Comparison of ENCODE assay signal across 16 mouse cellular contexts in the genomic region with DNA sequence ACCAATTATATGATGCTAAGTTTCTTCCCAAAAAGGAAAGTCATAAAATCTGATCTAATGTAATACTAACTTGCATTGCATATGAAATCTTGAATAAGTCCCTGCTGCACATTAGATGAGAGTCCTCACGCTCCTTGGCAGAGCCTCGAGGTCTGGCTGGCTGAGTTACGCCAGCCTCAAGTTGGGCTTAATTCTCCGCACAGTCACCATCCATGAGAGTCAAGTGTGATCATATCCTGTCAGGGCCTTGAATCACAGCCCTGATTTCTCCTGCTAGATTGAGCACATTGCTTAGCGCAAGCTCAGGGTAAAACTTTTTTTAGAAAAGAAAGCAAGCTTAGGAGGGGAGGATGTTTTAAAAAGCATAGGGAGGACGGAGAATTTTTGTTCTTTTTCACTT.
DNase-seq lines count a peak whose midpoint lies in the region; ATAC-seq and TF ChIP-seq lines count a peak whose summit lies in the region.
"Had no signal": no experiment of that assay in that cellular context is flagged by ENCODE, and none has a peak within 500 bp of the region (broad histone marks: within the 10 kb centered on the region; RNA-seq: fewer than 3 reads in every experiment).

No protein-coding gene starts in this region.

- 60% methylated on average over 6 of the region's 6 CpGs for WGBS in embryonic facial prominence, embryonic 14.5 days
- 80% methylated on average over 6 of the region's 6 CpGs for whole genome bisulfite sequencing in embryonic facial prominence, embryonic 10.5 days
- 51% methylated on average over 6 of the region's 6 CpGs for WGBS in hindbrain, postnatal 0 days
- 83% methylated on average over 6 of the region's 6 CpGs for WGBS in hindbrain, embryonic 11.5 days
- WGBS in limb, embryonic 15.5 days = 39% methylated on average over 6 of the region's 6 CpGs

- no peak for ATAC-seq in embryonic facial prominence, embryonic 14.5 days (ENCODE audit: low read depth)
- no peak for ATAC-seq in hindbrain, postnatal 0 days
- no peak for ATAC-seq in hindbrain, embryonic 11.5 days (ENCODE audit: low FRiP score)
- 0 out of 2 replicates have a peak, but pooled peaks have one; percentile 48 for ATAC-seq in limb, embryonic 15.5 days (ENCODE audit: insufficient number of reproducible peaks, low FRiP score, low TSS enrichment, low read depth)
- ATAC-seq: inflammation-experienced regulatory T-cells, adult 6 months had no signal

- H3K27ac ChIP-seq in embryonic facial prominence, embryonic 14.5 days (replicated peaks; ENCODE audit: low read depth, low read length) = no peak overlapping the region
- H3K27ac ChIP-seq in embryonic facial prominence, embryonic 10.5 days (replicated peaks) = no peak overlapping the region
- H3K27ac ChIP-seq in hindbrain, postnatal 0 days = no peak overlapping the region
- H3K27ac ChIP-seq in hindbrain, embryonic 11.5 days (ENCODE audit: low read depth, low read length) = no peak overlapping the region
- peak overlapping the region; percentile 14; the same call in 1 of the 2 replicates for H3K27ac ChIP-seq in limb, embryonic 15.5 days
- H3K27ac ChIP-seq: heart, embryonic 13.5 days had no signal

- no peaks in the 10 kb centered on the region for H3K36me3 ChIP-seq in embryonic facial prominence, embryonic 14.5 days (ENCODE audit: control insufficient read depth, insufficient read depth, low read length)
- H3K36me3 ChIP-seq in embryonic facial prominence, embryonic 10.5 days (replicated peaks) = no peaks in the 10 kb centered on the region
- no peaks in the 10 kb centered on the region for H3K36me3 ChIP-seq in hindbrain, postnatal 0 days (ENCODE audit: insufficient read depth, low read length)
- no peaks in the 10 kb centered on the region for H3K36me3 ChIP-seq in hindbrain, embryonic 11.5 days (ENCODE audit: control insufficient read depth, insufficient read depth, low read length)
- no peaks in the 10 kb centered on the region for H3K36me3 ChIP-seq in limb, embryonic 15.5 days
- H3K36me3 ChIP-seq: heart, embryonic 13.5 days had no signal

- H3K4me2 ChIP-seq in embryonic facial prominence, embryonic 14.5 days (ENCODE audit: low read depth, low read length) = no peak overlapping the region
- no peak overlapping the region for H3K4me2 ChIP-seq in hindbrain, postnatal 0 days (ENCODE audit: low read depth, low read length)
- no peak overlapping the region for H3K4me2 ChIP-seq in hindbrain, embryonic 11.5 days (replicated peaks; ENCODE audit: low read depth, low read length)
- H3K4me2 ChIP-seq in limb, embryonic 15.5 days = no peak overlapping the region
- H3K4me2 ChIP-seq: heart, embryonic 13.5 days; liver, embryonic 11.5 days had no signal

- TF ChIP-seq CTCF in hindbrain, postnatal 0 days (IDR thresholded peaks at IDR 0.05; ENCODE audit: low read depth) = no peak

- peak; percentile 41 for DNase-seq in embryonic facial prominence, embryonic 14.5 days (ENCODE audit: low spot score)
- DNase-seq in embryonic facial prominence, embryonic 10.5 days (ENCODE audit: low spot score) = no peak
- peak; percentile 48 for DNase-seq in hindbrain, postnatal 0 days (ENCODE audit: low spot score)
- no peak for DNase-seq in hindbrain, embryonic 11.5 days (ENCODE audit: low spot score)
- peak; percentile 12 for DNase-seq in NIH3T3 (ENCODE audit: low read depth)
- DNase-seq in adrenal gland, adult 2 months = no peak
- DNase-seq: adrenal gland, postnatal 14 days; heart, postnatal 4 days; kidney, postnatal 4 days; lung, adult 2 months; thymus, postnatal 4 days had no signal

- no peaks in the 10 kb centered on the region for H3K27me3 ChIP-seq in embryonic facial prominence, embryonic 14.5 days (replicated peaks; ENCODE audit: control insufficient read depth, insufficient read depth, low read length)
- peaks cover 22% of the 10 kb centered on the region for H3K27me3 ChIP-seq in embryonic facial prominence, embryonic 10.5 days (replicated peaks; ENCODE audit: low read depth, poor library complexity, severe bottlenecking)
- H3K27me3 ChIP-seq in hindbrain, postnatal 0 days (ENCODE audit: insufficient read depth, low read length) = no peaks in the 10 kb centered on the region
- no peaks in the 10 kb centered on the region for H3K27me3 ChIP-seq in hindbrain, embryonic 11.5 days (ENCODE audit: control insufficient read depth, insufficient read depth, low read length)
- no peaks in the 10 kb centered on the region for H3K27me3 ChIP-seq in limb, embryonic 15.5 days
- H3K27me3 ChIP-seq: heart, embryonic 13.5 days had no signal

- no peaks in the 10 kb centered on the region for H3K9me3 ChIP-seq in embryonic facial prominence, embryonic 14.5 days (ENCODE audit: control insufficient read depth, low read length)
- H3K9me3 ChIP-seq in embryonic facial prominence, embryonic 10.5 days = no peaks in the 10 kb centered on the region
- no peaks in the 10 kb centered on the region for H3K9me3 ChIP-seq in hindbrain, postnatal 0 days (ENCODE audit: low read length)
- H3K9me3 ChIP-seq in hindbrain, embryonic 11.5 days (ENCODE audit: control insufficient read depth, low read length) = no peaks in the 10 kb centered on the region
- H3K9me3 ChIP-seq in limb, embryonic 15.5 days = no peaks in the 10 kb centered on the region
- H3K9me3 ChIP-seq: heart, embryonic 13.5 days had no signal

- H3K4me1 ChIP-seq in embryonic facial prominence, embryonic 14.5 days (ENCODE audit: control insufficient read depth, insufficient read depth, low read length) = peaks cover 16% of the 10 kb centered on the region
- H3K4me1 ChIP-seq in embryonic facial prominence, embryonic 10.5 days = peaks cover 37% of the 10 kb centered on the region
- H3K4me1 ChIP-seq in hindbrain, postnatal 0 days (ENCODE audit: insufficient read depth, low read length) = no peaks in the 10 kb centered on the region
- H3K4me1 ChIP-seq in hindbrain, embryonic 11.5 days (replicated peaks; ENCODE audit: control insufficient read depth, insufficient read depth, low read length) = no peaks in the 10 kb centered on the region
- H3K4me1 ChIP-seq in limb, embryonic 15.5 days = peaks cover 3% of the 10 kb centered on the region

- no peak overlapping the region for H3K4me3 ChIP-seq in embryonic facial prominence, embryonic 14.5 days (ENCODE audit: low read depth, low read length)
- H3K4me3 ChIP-seq in embryonic facial prominence, embryonic 10.5 days = no peak overlapping the region
- H3K4me3 ChIP-seq in hindbrain, postnatal 0 days (ENCODE audit: low read length) = no peak overlapping the region
- H3K4me3 ChIP-seq in hindbrain, embryonic 11.5 days (ENCODE audit: low read depth, low read length) = no peak overlapping the region
- H3K4me3 ChIP-seq in limb, embryonic 15.5 days = no peak overlapping the region
- H3K4me3 ChIP-seq: erythroblast, embryonic 14.5 days; heart, embryonic 13.5 days had no signal

- no peak overlapping the region for H3K9ac ChIP-seq in embryonic facial prominence, embryonic 14.5 days (ENCODE audit: low read depth, low read length)
- no peak overlapping the region for H3K9ac ChIP-seq in hindbrain, postnatal 0 days (replicated peaks; ENCODE audit: low read length)
- no peak overlapping the region for H3K9ac ChIP-seq in hindbrain, embryonic 11.5 days (ENCODE audit: low read depth, low read length)
- H3K9ac ChIP-seq in limb, embryonic 15.5 days = no peak overlapping the region
- H3K9ac ChIP-seq: heart, embryonic 13.5 days had no signal

Comparison
In these comparisons a context has a peak if more than half of its experiments do, and no peak if none do; other contexts are left out.
1. DNase-seq: peak in embryonic facial prominence, embryonic 14.5 days (single experiment), hindbrain, postnatal 0 days (single experiment) and NIH3T3 (single experiment); none in embryonic facial prominence, embryonic 10.5 days (single experiment), hindbrain, embryonic 11.5 days (single experiment) and adrenal gland, adult 2 months (single experiment).